Mouse (Mus musculus) ES-Bruce4 (cell line): Measurements from ENCODE around the gene Cox4i1.

ENCODE experiments used
- CTCF ChIP-seq: IDR thresholded peaks from one replicate; pipeline ENCODE4 v1.8.1; 2011; ENCODE audit warnings: low read depth, low read length
- POLR2A ChIP-seq: IDR thresholded peaks from one replicate; pipeline ENCODE4 v1.8.1; 2011; ENCODE audit warnings: low read length; ENCODE audit not compliant: insufficient read depth

DNA sequence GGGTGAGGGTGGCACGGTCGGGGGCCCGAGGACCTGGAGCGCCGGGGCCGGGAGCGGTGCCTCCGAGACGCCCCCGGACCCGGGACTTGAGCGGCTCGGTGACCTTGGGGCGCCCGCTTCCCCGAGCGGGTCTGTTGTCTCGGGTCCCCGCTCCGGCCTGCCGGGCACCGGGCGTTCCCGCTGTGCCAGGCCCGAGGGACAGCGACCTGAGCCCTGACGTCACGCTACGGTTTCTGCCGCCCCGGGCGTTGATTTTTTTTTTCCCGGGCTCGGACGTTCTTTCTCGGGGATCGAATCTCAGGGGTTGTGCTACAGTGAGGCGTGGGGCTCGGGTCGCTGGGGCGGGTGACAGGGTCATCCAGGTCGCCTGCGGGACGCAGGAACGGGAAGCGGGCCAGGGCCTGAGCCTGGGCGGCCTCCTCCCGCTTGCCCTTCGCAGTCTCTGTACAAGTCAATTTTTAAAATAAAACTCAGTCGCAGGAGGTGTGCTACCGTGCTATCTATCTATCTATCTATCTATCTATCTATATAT, 418 bp downstream of the Cox4i1 start, which contains the start of gene Emc8:
- TF ChIP-seq CTCF (no peak), POLR2A (no peak)
